Mouse (Mus musculus): ENCODE results near the gene Tmem199. TPM values are rescaled to one million over a fixed set of nuclear protein-coding genes. Genes with fewer than 3 reads are reported as not detected.
A peak's percentile ranks its signal among the peaks of the same experiment; 100 is the strongest.

Gene Tmem199
- polyA plus RNA-seq, 1 experiment from 2014 or later: 91.8 TPM

DNA sequence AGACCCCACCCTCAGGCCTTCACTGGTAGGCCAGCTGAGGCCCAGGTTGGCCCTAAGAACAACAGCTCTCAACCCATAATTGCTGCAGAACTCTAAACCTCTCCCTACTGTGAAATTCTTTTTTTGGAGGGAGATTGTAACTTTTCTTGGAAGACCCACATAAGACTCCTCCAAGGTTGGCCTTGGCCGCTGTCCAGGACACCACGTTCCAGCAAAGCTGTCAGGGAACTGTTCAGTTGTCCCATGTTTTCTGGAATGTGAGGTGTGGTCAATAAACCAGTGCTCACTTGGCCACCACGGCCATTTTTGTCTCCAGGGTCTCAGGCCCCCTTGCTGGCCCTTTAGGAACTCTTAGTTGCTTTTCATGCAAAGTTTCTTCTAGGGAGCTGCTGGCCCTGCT lies 9.9 kb upstream of the Tmem199 start:
- Histone ChIP-seq H3K9me3 (no peaks in the 10 kb centered on the region), H3K27me3 (no peaks in the 10 kb centered on the region), H3K4me1 (replicated peaks) (no peaks in the 10 kb centered on the region), H3K9ac (no peak overlapping the region), H3K27ac (replicated peaks) (no peak overlapping the region), H3K36me3 (peaks cover 92% of the 10 kb centered on the region), H3K4me2 (no peak overlapping the region), H3K4me3 (no peak overlapping the region)
- ATAC-seq (ENCODE audit: low FRiP score, low read depth): no peak
- 86% methylated on average over 3 of the region's 3 CpGs for WGBS

DNA sequence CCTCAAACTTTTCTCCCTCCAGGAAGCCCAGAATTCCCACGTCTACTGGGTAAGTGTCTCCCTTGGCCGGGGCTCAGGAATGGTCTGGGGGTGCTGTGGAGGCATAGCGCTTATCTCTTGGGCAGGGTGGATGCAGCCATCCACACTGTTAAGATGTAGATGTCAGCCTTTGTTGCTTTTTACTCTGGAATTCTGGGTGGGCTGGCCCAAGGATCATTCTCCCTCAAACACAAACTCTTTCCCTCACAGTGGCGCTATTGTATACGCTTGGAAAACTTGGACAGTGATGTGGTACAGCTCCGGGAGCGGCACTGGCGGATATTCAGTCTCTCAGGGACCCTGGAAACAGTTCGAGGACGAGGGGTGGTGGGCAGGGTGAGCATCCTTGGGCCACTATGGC lies 7.0 kb upstream of the Tmem199 start:
- no peak overlapping the region for H3K27ac ChIP-seq (replicated peaks)
- H3K9me3 ChIP-seq: no peaks in the 10 kb centered on the region
- H3K36me3 ChIP-seq: peaks cover 90% of the 10 kb centered on the region
- ATAC-seq (ENCODE audit: low FRiP score, low read depth): no peak
- no peak overlapping the region for H3K4me3 ChIP-seq
- H3K4me1 ChIP-seq (replicated peaks): 0 out of 2 replicates have a peak, but pooled peaks cover under 1% of the 10 kb centered on the region
- H3K4me2 ChIP-seq: no peak overlapping the region
- no peak overlapping the region for H3K9ac ChIP-seq
- H3K27me3 ChIP-seq: no peaks in the 10 kb centered on the region
- 86% methylated on average over 10 of the region's 10 CpGs for WGBS

DNA sequence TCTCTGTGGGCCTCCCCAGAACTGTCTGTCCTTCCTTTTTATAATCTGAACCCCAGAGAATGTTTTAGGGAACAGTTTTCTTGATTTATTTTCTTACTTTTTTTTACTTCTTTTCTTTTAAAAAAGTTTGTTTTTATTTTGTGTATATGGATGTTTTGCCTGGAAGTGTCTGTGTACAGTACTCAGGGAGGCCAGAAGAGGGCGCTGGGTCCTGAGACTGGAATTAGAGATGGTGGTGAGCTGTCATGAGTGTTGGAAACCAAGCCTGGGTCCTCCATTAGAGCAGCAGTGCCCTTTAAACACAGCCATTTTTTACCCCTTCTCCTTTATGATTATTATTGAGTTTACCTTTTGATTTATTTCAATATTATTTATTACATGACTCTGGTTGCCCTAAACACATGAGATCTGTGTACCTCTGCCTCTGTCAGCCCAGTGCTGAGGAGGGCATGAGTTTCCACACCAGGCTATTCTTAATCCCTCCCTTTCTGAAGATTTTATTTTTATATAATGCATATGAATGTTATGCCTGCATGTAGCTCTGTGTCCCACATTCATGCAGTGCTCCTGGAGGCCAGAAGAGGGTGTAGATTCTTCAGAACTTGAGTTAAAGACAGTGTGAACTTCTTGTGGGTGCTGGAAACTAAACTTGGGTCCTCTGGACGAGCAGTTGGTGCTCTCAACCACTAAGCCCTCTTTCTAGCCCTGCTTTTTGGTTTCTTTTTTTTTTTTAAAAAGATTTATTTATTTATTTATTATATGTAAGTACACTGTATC lies 3.8 kb upstream of the Tmem199 start:
- Histone ChIP-seq H3K4me2 (no peak overlapping the region), H3K9ac (no peak overlapping the region), H3K36me3 (peaks cover 59% of the 10 kb centered on the region), H3K27ac (replicated peaks) (no peak overlapping the region), H3K9me3 (no peaks in the 10 kb centered on the region), H3K27me3 (no peaks in the 10 kb centered on the region), H3K4me3 (no peak overlapping the region), H3K4me1 (replicated peaks) (peaks cover 21% of the 10 kb centered on the region)
- no peak for ATAC-seq (ENCODE audit: low FRiP score, low read depth)
- 54% methylated on average over 2 of the region's 2 CpGs for WGBS

DNA sequence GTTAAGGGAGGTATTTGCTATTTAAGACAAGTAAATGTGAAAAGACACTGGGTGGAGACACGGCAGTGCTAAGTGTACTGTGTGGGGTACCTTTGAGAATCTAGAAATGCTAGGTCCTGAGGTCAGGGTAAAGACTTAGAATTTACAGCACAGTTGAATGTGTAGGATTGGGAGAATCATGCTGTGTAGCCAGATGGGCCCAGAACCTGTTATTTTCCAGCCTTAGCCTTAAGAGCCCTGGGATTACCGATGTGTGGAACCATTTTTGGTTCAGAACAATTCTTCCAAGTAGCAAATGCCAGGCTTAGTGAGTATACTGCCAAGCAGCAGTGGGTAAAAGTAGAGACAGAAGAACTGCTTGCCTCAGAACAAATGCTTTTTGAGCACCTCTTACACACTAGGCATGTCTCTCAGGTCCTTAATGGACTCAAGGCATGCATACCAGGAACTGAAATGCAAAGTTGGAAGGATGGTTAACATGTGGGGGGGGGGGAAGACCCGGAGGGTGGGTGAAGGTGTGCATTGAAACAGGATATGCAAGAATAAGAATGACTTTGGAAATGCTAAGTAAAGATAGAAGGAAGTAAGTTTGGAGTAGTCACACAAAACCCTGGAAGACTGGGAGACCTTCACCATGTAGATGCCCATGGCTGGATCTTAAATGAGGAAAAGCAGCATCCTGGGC lies 1.3 kb upstream of the Tmem199 start:
- no peaks in the 10 kb centered on the region for H3K9me3 ChIP-seq

GRCm38 (mm10) chr11:78509148-78509547 lies 2.8 kb downstream of the Tmem199 start:
- Histone ChIP-seq H3K27ac (replicated peaks) (no peak overlapping the region), H3K4me3 (no peak overlapping the region), H3K36me3 (peaks cover 23% of the 10 kb centered on the region), H3K9me3 (no peaks in the 10 kb centered on the region), H3K9ac (no peak overlapping the region), H3K27me3 (no peaks in the 10 kb centered on the region), H3K4me1 (replicated peaks) (peaks cover 22% of the 10 kb centered on the region), H3K4me2 (no peak overlapping the region)
- no peak for ATAC-seq (ENCODE audit: low FRiP score, low read depth)
- 82% methylated on average over 5 of the region's 5 CpGs for WGBS

More for the DNA sequence above, 1.3 kb upstream of the Tmem199 start:
- ATAC-seq (ENCODE audit: low FRiP score, low read depth): no peak
- Histone ChIP-seq H3K4me3 (peak overlapping the region; percentile 74), H3K4me2 (peak overlapping the region; percentile 82), H3K36me3 (peaks cover 38% of the 10 kb centered on the region), H3K9ac (peak overlapping the region; percentile 91), H3K4me1 (replicated peaks) (peaks cover 22% of the 10 kb centered on the region), H3K27me3 (no peaks in the 10 kb centered on the region), H3K27ac (replicated peaks) (no peak overlapping the region)
- WGBS: 84% methylated on average over 3 of the region's 3 CpGs

DNA sequence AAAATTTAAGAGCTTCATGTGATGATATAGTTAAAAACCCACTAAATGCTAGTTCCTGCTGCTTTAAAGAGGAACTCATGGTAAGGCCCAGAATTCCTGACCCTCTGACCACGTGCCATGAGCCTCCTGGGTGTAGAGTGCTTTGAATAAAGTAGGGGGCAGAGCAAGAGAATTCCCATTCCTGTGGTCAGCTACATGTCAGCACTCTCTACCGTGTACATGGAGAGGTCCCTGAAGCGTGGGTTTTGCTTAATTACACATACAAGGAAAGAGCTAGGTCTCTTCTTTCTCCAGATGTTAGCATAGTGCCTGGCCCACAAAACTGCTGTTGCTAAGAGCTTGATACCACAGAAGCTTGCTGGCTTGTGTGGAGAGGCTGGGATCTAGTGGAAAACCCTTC lies 6.5 kb downstream of the Tmem199 start:
- WGBS: 91% methylated on average over 3 of the region's 3 CpGs
- H3K9ac ChIP-seq: no peak overlapping the region
- no peaks in the 10 kb centered on the region for H3K9me3 ChIP-seq
- H3K4me1 ChIP-seq (replicated peaks): no peaks in the 10 kb centered on the region
- H3K27me3 ChIP-seq: 0 out of 2 replicates have a peak, but pooled peaks cover 3% of the 10 kb centered on the region
- peaks cover 20% of the 10 kb centered on the region for H3K36me3 ChIP-seq
- H3K4me2 ChIP-seq: no peak overlapping the region
- ATAC-seq (ENCODE audit: low FRiP score, low read depth): no peak
- no peak overlapping the region for H3K27ac ChIP-seq (replicated peaks)
- H3K4me3 ChIP-seq: no peak overlapping the region

GRCm38 (mm10) chr11:78502909-78503650 lies 8.9 kb downstream of the Tmem199 start, which contains the start of gene Sebox:
Gene Sebox (plus strand): TSS chr11:78503447.
- H3K9ac ChIP-seq: no peak within 1 kb of the TSS
- H3K9me3 ChIP-seq: no peaks in the 10 kb centered on the region
- ATAC-seq (ENCODE audit: low FRiP score, low read depth): no peak
- no peak within 1 kb of the TSS for H3K4me2 ChIP-seq
- 0 out of 2 replicates have a peak, but pooled peaks cover 8% of the 10 kb centered on the region for H3K27me3 ChIP-seq
- H3K4me3 ChIP-seq: no peak within 1 kb of the TSS
- no peak within 1 kb of the TSS for H3K27ac ChIP-seq (replicated peaks)
- H3K4me1 ChIP-seq (replicated peaks): peaks cover 5% of the 10 kb centered on the region
- peaks cover 17% of the 10 kb centered on the region for H3K36me3 ChIP-seq
- WGBS: 71% methylated on average over 7 of the region's 7 CpGs

DNA sequence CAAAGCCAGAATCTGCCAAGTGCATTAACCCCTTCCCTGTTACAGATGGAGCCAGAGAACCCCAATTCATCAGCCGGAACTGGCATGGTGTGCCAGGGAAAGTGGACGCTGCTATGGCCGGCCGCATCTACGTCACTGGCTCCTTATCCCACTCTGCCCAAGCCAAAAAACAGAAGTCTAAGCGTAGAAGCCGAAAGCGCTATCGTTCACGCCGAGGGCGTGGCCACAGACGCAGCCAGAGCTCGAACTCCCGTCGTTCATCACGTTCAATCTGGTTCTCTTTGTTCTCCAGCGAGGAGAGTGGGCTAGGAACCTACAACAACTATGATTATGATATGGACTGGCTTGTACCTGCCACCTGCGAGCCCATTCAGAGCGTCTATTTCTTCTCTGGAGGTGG lies 10.4 kb downstream of the Tmem199 start:
- H3K36me3 ChIP-seq: peaks cover 4% of the 10 kb centered on the region; the same call in 1 of the 2 replicates
- no peak overlapping the region for H3K9ac ChIP-seq
- WGBS: 83% methylated on average over 20 of the region's 20 CpGs
- H3K27ac ChIP-seq (replicated peaks): no peak overlapping the region
- H3K27me3 ChIP-seq: 0 out of 2 replicates have a peak, but pooled peaks cover 8% of the 10 kb centered on the region
- H3K4me2 ChIP-seq: no peak overlapping the region
- no peak overlapping the region for H3K4me3 ChIP-seq
- ATAC-seq (ENCODE audit: low FRiP score, low read depth): no peak
- peaks cover 13% of the 10 kb centered on the region for H3K4me1 ChIP-seq (replicated peaks)
- no peaks in the 10 kb centered on the region for H3K9me3 ChIP-seq

- no peak overlapping the region for H3K9ac ChIP-seq
- H3K4me2 ChIP-seq: peak overlapping the region; percentile 7; the same call in 1 of the 2 replicates
These were observed 11.3 kb downstream of the Tmem199 start for GRCm38 (mm10) chr11:78500623-78501202.

GRCm38 (mm10) chr11:78499543-78499942 lies 12.4 kb downstream of the Tmem199 start:
- Histone ChIP-seq H3K4me2 (no peak overlapping the region), H3K4me3 (peak overlapping the region; percentile 3; the same call in 1 of the 2 replicates), H3K9ac (no peak overlapping the region), H3K36me3 (no peaks in the 10 kb centered on the region), H3K27me3 (0 out of 2 replicates have a peak, but pooled peaks cover 8% of the 10 kb centered on the region), H3K27ac (replicated peaks) (no peak overlapping the region), H3K4me1 (replicated peaks) (peaks cover 30% of the 10 kb centered on the region), H3K9me3 (no peaks in the 10 kb centered on the region)
- 51% methylated on average over 16 of the region's 16 CpGs for WGBS
- ATAC-seq (ENCODE audit: low FRiP score, low read depth): no peak

More at GRCm38 (mm10) chr11:78500623-78501202, 11.3 kb downstream of the Tmem199 start:
- Histone ChIP-seq H3K4me1 (replicated peaks) (peaks cover 22% of the 10 kb centered on the region), H3K27me3 (0 out of 2 replicates have a peak, but pooled peaks cover 8% of the 10 kb centered on the region), H3K4me3 (peak overlapping the region; percentile 3), H3K27ac (replicated peaks) (no peak overlapping the region), H3K9me3 (no peaks in the 10 kb centered on the region), H3K36me3 (no peaks in the 10 kb centered on the region)
- no peak for ATAC-seq (ENCODE audit: low FRiP score, low read depth)
- WGBS: 82% methylated on average over 9 of the region's 9 CpGs

DNA sequence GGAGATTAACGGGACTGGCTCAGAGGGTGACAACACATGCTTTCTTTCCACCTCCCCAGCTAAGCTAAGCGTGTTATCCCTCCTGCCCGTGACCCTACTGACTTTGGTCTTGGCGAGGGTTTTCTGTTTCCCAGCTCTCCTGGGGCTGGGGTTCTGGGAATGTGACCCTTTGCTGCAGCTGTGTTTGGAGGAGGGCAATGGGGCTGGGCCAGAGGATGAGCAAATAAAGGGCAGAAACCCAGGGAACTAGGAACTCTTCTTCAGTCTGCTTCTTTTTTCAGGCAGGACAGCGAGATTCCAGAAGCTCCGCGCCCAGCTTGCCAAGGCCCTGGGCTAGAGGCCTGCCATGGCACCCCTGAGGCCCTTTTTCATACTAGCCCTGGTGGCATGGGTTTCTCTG lies 13.0 kb downstream of the Tmem199 start, which contains the start of gene Vtn:
TSS of gene Vtn (plus strand) at position 88 of the 400 bp plus-strand sequence.
- peak within 1 kb of the TSS; percentile 53 for H3K9ac ChIP-seq
- peak within 1 kb of the TSS; percentile 81 for H3K4me2 ChIP-seq
- 0 out of 2 replicates have a peak, but pooled peaks cover 8% of the 10 kb centered on the region for H3K27me3 ChIP-seq
- peak within 1 kb of the TSS; percentile 85 for H3K4me3 ChIP-seq
- H3K36me3 ChIP-seq: no peaks in the 10 kb centered on the region
- no peak for ATAC-seq (ENCODE audit: low FRiP score, low read depth)
- peaks cover 36% of the 10 kb centered on the region for H3K4me1 ChIP-seq (replicated peaks)
- peak within 1 kb of the TSS; percentile 96 for H3K27ac ChIP-seq (replicated peaks)
- 59% methylated on average over 7 of the region's 7 CpGs for WGBS
- H3K9me3 ChIP-seq: no peaks in the 10 kb centered on the region
